Mouse (Mus musculus) thymus, postnatal 36 days (tissue): ENCODE measurements around the gene Gm9936.
"Not testable (repeated sequence)": the region's sequence is repeated elsewhere in the genome, so short reads cannot be mapped to it uniquely, and the experiment has no call there.

Source experiments
- DNase-seq, 2 experiments: peaks; one replicate each; pipeline ENCODE4 v3.0.0; 2022; ENCODE audit warnings: mixed read lengths in 2 of 2

Gene Gm9936

GRCm38 (mm10) chr5:114858582-114858981 lies at the start of gene Gm9936:
Gm9936 (minus strand) TSS chr5:114858682.
- no peak for DNase-seq

GRCm38 (mm10) chr5:114902413-114902812 lies 43.9 kb upstream of the Gm9936 start:
- peak; percentile 33 to 38 for DNase-seq

GRCm38 (mm10) chr5:114898857-114899256 lies 40.4 kb upstream of the Gm9936 start:
- DNase-seq: no peak

- peak in 1 of 2 experiments; percentile 9 for DNase-seq
Measured at GRCm38 (mm10) chr5:114897374-114897793, 38.9 kb upstream of the Gm9936 start.

DNA sequence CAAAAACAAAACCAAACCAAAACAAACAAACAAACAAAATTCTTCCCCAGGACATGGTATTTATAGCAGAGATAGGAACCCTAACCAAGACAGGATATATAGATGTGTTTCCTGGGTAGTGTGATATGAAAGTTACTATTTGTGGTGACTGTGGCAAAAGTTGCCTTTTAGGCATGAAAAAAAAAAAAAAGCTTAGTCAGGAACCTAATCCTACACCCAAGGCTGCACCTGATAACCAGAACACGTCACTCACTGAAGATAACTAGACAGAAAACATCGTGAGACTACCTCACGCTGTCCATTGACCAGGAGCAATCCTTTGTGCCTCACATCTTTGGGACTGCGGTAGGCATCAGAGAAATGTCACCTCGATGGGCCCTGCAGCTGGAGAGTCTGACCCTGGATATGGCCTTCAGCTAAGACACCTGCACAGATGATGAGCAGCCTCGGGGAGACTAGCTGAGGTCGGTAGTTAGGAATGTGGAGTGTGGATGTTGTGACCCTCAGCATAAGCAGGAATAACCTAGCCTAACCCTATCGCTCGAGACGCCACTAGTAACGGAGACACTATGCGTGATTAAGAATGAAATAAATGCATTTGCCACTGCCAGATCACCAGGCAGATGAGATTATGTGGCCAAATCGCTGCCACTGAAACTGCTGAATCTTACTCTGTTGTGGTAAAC lies 38.3 kb upstream of the Gm9936 start, which contains the start of gene Oasl2:
Oasl2 (plus strand) TSS at position 249 of the 686 bp plus-strand sequence.
- no peak for DNase-seq

DNA sequence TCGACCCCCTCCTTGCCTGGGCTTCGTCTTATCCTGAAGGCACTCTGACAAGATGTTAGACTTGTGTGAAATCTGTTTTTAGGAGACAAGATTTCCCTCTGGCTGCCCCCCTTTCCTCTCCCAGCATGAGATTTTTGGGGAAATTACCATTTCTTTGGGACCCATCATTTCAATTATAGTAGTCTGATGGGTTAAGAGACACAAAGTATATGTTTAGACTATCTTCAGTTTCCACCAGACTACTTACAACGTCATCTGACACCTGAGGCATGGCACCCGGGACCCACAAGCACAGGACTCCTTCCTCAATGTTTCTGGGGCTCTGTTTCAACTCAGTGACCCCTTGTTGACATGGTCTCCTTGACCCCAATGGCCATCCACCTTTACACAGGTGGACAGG lies 37.1 kb upstream of the Gm9936 start:
- no peak for DNase-seq

DNA sequence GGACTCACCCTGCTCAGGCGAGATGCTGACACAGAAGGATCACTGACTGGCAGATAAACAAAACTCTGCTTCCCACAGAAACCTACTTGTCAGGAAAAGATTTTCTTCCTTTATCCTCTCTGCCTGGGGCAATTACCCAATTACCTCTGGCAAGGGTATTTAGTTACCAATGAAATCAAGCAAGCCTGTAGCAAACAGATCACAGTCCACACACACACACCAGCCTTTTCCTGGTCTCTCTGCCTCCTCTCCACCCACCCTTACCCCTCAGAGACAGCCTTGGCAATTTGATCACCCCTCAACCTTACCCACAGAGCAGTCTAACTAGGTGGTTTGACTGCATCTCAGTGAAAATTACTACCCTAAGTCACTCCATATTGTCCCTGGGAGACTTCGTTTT lies 30.5 kb upstream of the Gm9936 start:
- DNase-seq: no peak

DNA sequence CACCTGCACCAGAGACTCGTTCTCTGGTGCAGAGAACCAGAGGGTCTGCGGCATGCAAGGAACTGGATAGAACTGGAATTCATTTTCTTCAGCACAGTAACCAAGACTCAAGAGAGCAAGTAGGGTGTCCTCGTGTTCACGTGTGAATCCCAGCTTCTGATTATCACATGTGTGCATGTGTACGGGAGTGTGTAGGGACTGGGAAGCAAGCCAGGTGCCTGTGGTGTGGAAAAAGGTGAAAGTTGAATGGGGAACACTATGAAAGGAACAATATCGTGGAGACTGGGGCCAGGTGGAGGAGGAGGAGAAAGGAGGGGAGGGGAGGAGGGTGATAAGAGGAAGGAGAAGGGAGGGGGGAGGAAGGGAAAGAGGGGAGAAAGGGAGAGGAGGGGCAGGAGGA lies 28.3 kb upstream of the Gm9936 start:
- no peak for DNase-seq

- no peak for DNase-seq
Measured at GRCm38 (mm10) chr5:114883022-114883421, 24.5 kb upstream of the Gm9936 start.

- DNase-seq: not testable (repeated sequence)
Measured at GRCm38 (mm10) chr5:114882319-114882718, 23.8 kb upstream of the Gm9936 start.

DNA sequence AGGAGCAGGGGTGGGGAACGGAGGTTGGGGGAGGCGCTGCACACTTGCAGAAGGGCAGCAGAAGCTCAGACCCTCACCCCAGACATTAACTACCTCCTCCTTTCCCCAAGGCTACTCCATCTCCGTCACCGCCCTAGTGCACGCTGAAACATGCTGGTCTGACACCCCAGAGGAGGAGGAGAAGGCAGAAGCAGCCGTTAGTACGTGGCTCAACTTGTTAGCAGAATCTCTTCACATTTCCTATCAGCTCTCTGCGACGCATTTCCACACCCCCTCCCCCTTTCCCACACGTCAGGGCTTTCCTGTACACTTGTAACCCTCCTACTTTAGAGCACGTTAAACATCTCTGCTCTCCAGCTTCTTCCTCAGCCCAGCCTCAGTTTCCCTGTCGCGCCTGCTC lies 20.9 kb upstream of the Gm9936 start:
- DNase-seq: no peak

DNA sequence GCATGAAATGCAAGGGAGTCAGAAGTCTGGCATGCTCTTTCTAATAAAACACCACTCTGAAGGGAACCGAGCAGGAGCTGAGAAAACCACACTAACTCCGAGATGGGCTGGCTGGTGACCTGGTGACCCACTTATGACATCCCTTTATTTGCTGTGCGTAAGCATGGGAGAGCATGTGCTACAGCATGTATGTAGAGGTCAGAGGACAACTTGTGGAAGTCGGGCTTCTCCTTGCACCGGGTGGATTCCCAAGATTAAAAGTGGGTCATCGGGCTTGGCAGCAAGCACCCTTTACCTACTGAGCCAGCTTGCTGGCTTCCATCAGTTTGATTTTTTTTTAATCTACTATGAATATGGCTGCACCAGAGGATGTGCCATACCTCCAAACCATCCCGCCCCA lies 19.0 kb upstream of the Gm9936 start:
- DNase-seq: no peak

GRCm38 (mm10) chr5:114876331-114876730 lies 17.8 kb upstream of the Gm9936 start:
- no peak for DNase-seq

- peak in 1 of 2 experiments; percentile 10 for DNase-seq
Measured at GRCm38 (mm10) chr5:114875858-114876257, 17.4 kb upstream of the Gm9936 start.

DNA sequence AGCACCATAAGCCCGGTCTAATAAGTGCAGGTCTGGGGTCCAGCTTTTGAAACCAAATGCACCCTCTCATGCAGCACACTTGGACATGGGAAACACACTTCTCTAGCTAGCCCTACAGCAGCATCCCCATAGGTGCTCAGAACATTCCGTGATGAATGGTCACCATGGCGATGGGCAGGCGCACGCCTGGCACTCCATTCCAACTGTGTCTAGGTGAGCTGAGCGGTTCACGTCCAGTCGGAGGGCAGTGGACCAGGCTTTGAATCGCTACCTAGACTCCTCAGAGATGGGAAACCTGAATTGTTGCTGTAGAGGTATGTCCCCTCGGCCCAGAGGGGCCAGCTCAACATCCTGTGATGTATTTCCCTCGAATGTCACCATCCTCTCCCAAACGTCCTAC lies 6.8 kb upstream of the Gm9936 start:
- DNase-seq: no peak

GRCm38 (mm10) chr5:114864813-114865212 lies 6.3 kb upstream of the Gm9936 start:
- no peak for DNase-seq

GRCm38 (mm10) chr5:114861730-114862129 lies 3.2 kb upstream of the Gm9936 start:
- no peak for DNase-seq

DNA sequence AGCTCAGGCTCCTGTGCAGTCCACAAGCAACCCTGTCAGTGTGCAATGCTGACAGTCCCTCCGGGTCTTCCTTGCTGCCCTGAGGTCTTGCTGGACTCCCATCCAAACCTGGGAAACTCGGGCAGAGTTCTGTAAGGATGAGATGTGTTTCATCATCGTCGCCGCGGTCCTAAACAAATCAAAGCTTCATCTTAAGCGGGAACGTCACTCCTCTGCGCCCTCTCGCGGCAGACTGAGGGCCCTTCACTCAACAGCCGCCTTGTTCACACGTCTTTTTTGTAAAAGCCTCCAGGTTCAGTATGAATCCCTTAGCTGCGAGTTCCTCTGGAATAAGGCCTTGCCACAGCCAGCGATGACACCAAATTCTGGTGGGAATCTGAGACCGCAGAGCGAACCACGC lies 771 bp upstream of the Gm9936 start:
- DNase-seq: peak; percentile 51 to 61

- not testable (repeated sequence) for DNase-seq
Measured at GRCm38 (mm10) chr5:114853364-114853763, 5.1 kb downstream of the Gm9936 start, which contains the start of gene 4930519G04Rik. 4930519G04Rik (plus strand) TSS chr5:114853664.

DNA sequence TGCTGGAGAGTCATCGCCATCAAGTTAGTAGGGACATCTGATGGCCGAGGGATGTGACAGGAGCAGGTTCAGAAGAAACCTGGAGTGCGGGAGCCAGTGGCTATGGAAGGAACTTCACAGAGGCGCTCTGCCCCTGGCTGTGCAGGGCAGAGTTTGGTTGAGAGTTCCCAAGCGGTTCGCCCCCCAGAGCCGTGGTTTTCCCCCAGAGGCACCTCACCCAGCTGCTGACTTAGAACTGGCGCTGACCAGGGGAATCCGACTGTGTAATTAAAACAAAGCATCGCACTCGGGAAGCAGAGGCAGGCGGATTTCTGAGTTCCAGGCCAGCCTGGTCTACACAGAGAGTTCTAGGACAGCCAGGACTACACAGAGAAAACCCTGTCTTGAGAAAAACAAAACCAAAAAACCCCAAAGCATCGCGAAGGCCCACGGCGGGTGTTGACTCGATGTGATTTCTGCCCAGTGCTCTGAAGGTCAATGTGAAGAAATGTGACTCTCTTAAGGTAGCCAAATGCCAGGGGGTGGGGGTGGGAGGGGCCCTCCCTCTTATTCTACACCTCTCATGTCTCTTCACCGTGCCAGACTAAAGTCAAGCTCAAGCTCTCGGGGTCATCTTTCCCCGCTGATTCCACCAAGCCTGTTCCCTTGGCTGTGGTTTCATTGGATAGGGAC lies 6.8 kb downstream of the Gm9936 start:
- DNase-seq: no peak

DNA sequence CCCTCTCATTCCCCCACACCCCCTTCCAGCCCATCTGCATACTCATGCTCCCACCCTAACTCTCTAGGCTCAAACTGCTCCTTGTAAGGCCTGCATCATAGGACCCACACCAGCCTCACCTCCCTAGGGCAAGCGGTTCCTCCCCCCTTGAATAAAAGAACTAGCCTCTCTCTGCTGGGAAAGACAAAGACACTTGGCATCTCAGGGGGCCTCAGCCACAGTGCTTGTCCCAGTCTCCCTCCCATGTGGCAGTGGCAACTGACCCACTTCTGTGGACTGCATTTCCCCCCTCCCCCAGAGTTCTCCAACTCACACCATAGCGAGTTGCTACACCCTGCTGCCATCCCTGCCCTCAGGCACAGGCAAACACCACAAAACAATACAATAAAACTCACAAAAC lies 14.1 kb downstream of the Gm9936 start:
- DNase-seq: not testable (repeated sequence)

DNA sequence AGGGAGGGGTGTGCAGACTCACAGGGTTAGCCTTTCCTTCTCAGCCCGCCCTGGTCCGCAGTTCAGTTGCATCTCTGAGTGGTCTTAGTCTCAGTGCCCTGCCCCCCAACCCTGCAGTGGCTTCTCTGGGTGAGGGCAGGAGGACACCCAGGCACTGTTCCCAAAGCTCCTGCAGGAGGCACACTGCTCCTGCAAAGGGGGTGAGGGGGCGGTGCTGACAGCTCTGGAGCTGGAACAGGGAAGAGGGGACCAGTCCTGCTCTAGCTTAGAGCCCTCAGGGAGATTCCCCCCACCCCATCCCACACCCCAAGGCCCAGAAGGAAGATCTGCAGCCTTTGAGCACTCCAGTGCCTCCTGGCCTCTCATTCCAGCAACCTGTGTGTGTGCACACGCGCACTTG lies 15.8 kb downstream of the Gm9936 start:
- no peak for DNase-seq

DNA sequence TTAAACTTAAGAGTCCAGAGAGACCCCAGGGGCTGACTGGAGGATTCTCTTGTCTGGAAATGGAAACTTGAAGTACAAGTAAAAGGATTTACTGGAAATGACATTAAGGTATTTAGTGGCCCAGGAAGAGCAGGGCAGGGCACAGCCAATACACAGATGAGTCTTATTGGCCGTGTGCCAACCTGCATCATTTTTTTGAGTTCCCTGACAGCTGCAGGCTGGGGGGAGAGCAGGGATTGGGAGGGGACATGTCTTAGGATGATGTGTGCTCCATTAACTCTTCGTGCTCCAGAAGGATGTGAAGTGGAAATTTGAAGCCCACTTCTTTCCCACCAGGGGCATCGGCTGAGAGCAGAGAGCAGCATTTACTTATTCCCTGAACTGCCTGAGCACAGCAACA lies 16.3 kb downstream of the Gm9936 start:
- not testable (repeated sequence) for DNase-seq

DNA sequence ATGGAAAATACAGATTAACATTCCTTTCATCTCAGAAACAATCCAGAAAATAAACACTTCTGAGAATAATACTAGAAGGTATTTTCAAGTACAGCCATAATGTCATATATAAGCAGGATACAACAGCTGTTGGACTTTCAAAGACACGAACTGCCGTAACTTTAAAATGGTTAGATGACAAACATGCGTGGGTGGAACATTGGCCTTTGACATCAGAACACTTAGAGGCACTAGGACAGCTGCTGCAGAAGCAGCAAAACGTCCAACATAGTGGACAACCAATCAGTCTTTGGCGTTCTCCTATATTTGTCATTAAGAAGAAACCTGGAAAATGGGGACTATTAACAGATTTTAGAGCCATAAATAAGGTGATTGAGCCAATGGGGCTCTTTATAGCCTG lies 18.0 kb downstream of the Gm9936 start:
- not testable (repeated sequence) for DNase-seq
